Mouse (Mus musculus) brain, adult 10 weeks (tissue): ENCODE results near the gene Nckipsd. TPM values are rescaled to one million over a fixed set of nuclear protein-coding genes. Genes with fewer than 3 reads are reported as not detected.

Experiments used
- polyA plus RNA-seq: library from polyadenylated mRNA; stranded (reverse); fragments of 350-450 nt; fragmentation: Illumina TruSeq; extraction: RNeasy Lipid Tissue Mini Kit (QIAGEN cat#74804); gene quantifications from one replicate; pipeline ENCODE4 v1.2.3, GENCODE M21; 2015; ENCODE audit warnings: low read depth, low replicate concordance

Gene Nckipsd
- 48.6 TPM for polyA plus RNA-seq

DNA sequence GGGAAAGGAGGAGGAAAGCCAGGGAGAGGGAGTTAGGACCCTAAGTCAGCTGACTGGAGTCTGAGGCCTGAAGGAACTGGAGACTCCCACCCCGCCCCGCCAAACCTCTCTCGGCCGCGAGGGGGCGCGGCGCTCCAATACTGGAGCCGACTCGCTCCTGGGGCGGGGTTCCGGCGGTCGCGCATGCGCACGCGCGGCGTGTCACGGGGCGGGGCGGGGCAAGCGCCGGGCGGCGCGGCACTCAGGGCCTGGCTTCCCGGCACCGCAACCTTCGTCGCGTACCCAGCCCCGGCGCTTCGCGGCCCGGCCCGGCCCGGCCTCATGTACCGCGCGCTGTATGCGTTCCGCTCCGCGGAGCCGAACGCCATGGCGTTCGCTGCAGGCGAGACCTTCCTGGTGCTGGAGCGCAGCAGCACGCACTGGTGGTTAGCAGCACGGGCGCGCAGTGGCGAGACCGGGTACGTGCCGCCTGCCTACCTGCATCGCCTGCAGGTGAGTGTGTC is at the start of gene Nckipsd:
TSS of gene Nckipsd (plus strand) at position 206 of the 503 bp plus-strand sequence.

DNA sequence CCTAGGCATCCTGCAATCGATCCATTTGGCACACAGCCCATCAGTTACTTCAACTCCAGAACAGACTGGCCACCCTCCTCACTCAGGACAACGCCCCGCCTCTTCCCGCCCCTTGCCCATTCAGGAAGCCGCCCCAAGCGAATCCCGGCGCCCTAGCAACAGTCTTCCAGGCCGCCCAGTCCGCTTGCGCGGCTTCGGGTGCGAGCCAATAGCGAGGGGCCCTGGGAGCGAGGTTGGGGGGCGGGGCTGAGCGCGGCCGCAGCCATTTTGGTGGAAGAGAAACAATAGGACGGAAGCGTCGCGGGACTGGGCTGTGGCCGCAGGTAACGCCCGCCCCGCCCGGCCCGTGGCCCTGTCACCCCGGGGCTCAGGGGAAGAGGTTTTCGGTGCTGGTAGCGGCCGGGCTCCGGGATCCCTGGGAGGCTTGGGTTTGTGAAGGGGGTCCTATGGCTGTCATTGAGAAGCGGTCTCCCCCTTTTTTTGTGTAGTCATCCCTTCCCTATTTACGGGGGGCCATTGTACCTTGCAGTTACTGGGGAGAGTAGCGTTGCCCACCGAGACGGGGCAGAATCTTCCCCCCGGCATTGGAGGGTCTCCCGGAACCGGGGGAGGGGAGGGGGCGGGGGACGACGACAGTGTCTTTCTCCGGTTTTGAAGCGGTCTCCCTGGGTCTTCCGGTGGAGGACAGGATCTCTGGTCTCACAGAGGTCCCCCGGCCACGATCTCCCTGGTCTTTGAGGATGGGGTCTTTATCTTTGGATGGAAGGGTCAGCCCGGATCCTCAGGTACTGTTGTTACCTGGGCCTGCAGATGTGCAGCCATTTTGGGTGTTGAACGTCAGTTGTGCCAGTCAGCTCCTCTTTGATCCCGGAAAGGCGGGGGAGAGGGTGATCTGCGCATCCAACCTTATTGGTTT is 24.4 kb upstream of the Nckipsd start, which contains the start of gene Ip6k2:
TSS of gene Ip6k2 (plus strand) at position 249 of the 916 bp plus-strand sequence.

DNA sequence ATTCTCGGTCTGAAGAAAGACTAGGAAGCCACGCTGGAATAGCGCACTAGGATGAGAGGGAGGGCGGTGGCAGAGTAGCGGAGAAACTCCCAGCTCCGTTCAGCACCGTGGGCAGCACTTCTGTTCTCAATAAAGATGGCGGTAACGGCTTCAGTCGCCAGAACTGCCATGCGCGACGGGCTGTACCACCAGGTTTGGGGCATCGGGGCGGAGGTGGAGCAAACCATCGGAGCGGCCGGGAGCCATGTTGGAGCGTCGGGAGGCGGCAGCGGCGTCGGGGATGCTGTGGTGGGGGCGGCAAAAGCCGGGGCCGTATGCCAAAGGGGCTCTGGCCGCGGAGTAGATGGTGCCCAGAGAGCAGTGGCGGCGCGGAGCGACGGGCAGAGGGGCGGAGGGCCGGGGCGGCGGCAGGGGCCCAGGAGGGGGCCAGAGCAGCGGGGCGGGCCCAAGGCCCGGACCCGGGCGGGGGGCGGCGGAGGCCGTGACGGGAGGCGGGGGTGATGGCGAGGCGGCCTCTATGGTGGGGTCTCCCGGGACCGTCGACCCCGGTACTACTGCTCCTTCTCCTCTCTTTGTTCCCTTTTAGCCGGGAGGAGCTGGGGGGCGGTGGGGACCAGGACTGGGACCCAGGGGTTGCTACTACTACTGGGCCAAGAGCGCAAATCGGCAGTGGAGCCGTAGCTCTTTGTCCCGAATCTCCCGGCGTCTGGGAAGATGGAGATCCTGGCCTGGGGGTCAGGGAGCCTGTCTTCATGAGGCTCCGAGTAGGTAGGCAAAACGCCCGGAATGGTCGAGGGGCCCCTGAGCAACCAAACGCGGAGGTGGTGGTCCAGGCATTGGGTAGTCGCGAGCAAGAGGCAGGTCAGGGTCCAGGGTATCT is 17.9 kb downstream of the Nckipsd start, which contains the start of gene Celsr3:
TSS of gene Celsr3 (plus strand) at position 501 of the 880 bp plus-strand sequence.

DNA sequence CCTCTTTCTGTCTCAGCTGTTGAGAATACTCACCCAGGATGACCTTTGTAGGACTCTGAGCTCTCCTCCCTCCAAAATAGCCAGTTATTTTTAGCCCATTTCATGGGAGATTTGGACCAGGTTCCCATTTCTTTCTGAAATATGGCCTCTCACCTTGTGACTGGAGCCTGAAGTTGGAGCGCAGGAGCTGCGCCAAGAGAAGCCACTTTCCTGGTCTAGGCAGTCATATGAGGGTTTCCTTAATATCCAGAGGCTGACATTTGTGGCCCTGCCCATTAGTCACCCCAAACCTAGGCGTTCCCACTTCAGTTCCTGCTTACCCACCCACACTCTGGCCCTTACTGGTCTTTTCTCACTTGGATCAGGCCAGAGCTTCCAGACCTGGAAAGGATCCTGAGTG is 44.8 kb downstream of the Nckipsd start, which contains the start of gene Slc26a6:
TSS of gene Slc26a6 (plus strand) at position 308 of the 400 bp plus-strand sequence.

Other genes with a start within 250 kb of the Nckipsd start
- 66.7 TPM for gene Impdh2, start 248.1 kb upstream of the Nckipsd start, polyA plus RNA-seq
- gene Ndufaf3, start 240.9 kb upstream of the Nckipsd start, polyA plus RNA-seq = 58.9 TPM
- gene Dalrd3, start 238.5 kb upstream of the Nckipsd start, polyA plus RNA-seq = 120 TPM
- 78.4 TPM for gene Wdr6, start 229.6 kb upstream of the Nckipsd start, polyA plus RNA-seq
- 93.6 TPM for gene P4htm, start 210.7 kb upstream of the Nckipsd start, polyA plus RNA-seq
- gene Arih2, start 159.0 kb upstream of the Nckipsd start, polyA plus RNA-seq = 39.4 TPM
- gene Slc25a20, start 146.3 kb upstream of the Nckipsd start, polyA plus RNA-seq = 19.6 TPM
- gene Prkar2a, start 119.1 kb upstream of the Nckipsd start, polyA plus RNA-seq = 37.8 TPM
- 163 TPM for gene Ip6k2, start 24.6 kb upstream of the Nckipsd start, polyA plus RNA-seq
- 27.4 TPM for gene Celsr3, start 18.0 kb downstream of the Nckipsd start, polyA plus RNA-seq
- 14.9 TPM for gene Slc26a6, start 44.9 kb downstream of the Nckipsd start, polyA plus RNA-seq
- gene Tmem89, start 106.3 kb downstream of the Nckipsd start, polyA plus RNA-seq = not detected
- gene Uqcrc1, start 128.3 kb downstream of the Nckipsd start, polyA plus RNA-seq = 368 TPM
- gene Col7a1, start 145.2 kb downstream of the Nckipsd start, polyA plus RNA-seq = 3.4 TPM
- not detected for gene Ucn2, start 177.6 kb downstream of the Nckipsd start, polyA plus RNA-seq
- gene Pfkfb4, start 183.4 kb downstream of the Nckipsd start, polyA plus RNA-seq = 12.8 TPM
- 90.6 TPM for gene Shisa5, start 230.2 kb downstream of the Nckipsd start, polyA plus RNA-seq